Mouse (Mus musculus): ENCODE measurements around the gene AI597479.

DNA sequence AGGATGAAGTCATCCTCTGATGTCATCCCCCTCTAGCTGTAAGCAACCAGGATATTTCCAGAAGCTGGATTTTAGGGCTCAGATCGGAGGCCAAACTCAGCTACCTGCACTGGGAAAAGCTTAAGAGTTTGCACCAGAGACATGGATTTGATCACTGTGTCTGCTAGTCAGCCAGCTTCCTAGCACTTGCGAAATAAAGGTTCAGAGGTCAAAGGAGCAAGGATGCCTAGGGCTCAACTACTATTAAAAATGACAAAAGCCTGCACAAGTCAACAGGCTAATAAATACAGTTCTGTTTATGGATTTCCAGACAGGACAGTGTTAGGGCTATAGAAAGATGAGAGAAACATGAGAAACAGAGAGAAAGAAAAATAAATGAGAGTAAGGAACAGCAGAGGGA, 59.4 kb downstream of the AI597479 start:
- TF ChIP-seq CTCF (IDR thresholded peaks at IDR 0.05; ENCODE audit: borderline replicate concordance, extremely low read depth, insufficient read depth, insufficient read length) (no peak), POLR2A (IDR thresholded peaks at IDR 0.05; ENCODE audit: borderline replicate concordance, extremely low read depth, insufficient read depth, insufficient read length, poor library complexity, severe bottlenecking) (no peak)

All from brain, embryonic 14.5 days (tissue).